Mouse (Mus musculus) liver, embryonic 11.5 days (tissue): Measurements from ENCODE around the gene Trcg1. TPM values are rescaled to one million over a fixed set of nuclear protein-coding genes. Genes with fewer than 3 reads are reported as not detected.

Experiments used
- ATAC-seq: fragments of 200-750 bp; cut with Nextera tagmentation; replicated peaks from 2 replicates; pipeline ENCODE4 v1.8.0; 2017; ENCODE audit warnings: moderate number of reproducible peaks, mild to moderate bottlenecking, moderate TSS enrichment, moderate library complexity; ENCODE audit not compliant: low FRiP score
- DNase-seq: peaks from one replicate; pipeline ENCODE4 v3.0.0-alpha.2; 2017; ENCODE audit warnings: low spot score
- H3K27ac ChIP-seq: fragments of 300-500 bp; sonication (generic); 2 replicates; pipeline ENCODE4 v1.5.1; 2014; ENCODE audit warnings: mild to moderate bottlenecking, low read depth, low read length, control low read depth
- H3K27me3 ChIP-seq: fragments of 300-500 bp; sonication (generic); replicated peaks from 2 replicates; pipeline ENCODE4 v1.6.1; 2014; ENCODE audit warnings: low read length, mixed read lengths; ENCODE audit not compliant: control insufficient read depth, insufficient read depth
- H3K36me3 ChIP-seq: fragments of 300-500 bp; sonication (generic); 2 replicates; pipeline ENCODE4 v1.6.1; 2014; ENCODE audit warnings: mild to moderate bottlenecking, low read length, moderate library complexity, mixed read lengths; ENCODE audit not compliant: control insufficient read depth, insufficient read depth
- H3K4me1 ChIP-seq: fragments of 300-500 bp; sonication (generic); replicated peaks from 2 replicates; pipeline ENCODE4 v1.6.1; 2014; ENCODE audit warnings: low read length, mixed read lengths; ENCODE audit not compliant: control insufficient read depth, insufficient read depth
- H3K4me2 ChIP-seq: fragments of 300-500 bp; sonication (generic); 2 replicates; pipeline ENCODE4 v1.6.1; 2014; ENCODE audit warnings: mild to moderate bottlenecking, control low read depth, moderate library complexity
- H3K4me3 ChIP-seq: fragments of 300-500 bp; sonication (generic); 2 replicates; pipeline ENCODE4 v1.5.1; 2014; ENCODE audit warnings: low read depth, low read length, control low read depth
- H3K9ac ChIP-seq: fragments of 300-500 bp; sonication (generic); 2 replicates; pipeline ENCODE4 v1.6.1; 2014; ENCODE audit warnings: low read depth, low read length, control low read depth
- H3K9me3 ChIP-seq: fragments of 300-500 bp; sonication (generic); 2 replicates; pipeline ENCODE4 v1.6.1; 2016; ENCODE audit warnings: low read length, inconsistent platforms, mixed read lengths; ENCODE audit not compliant: control insufficient read depth
- WGBS: fragments of 180-500 bp; shearing (Covaris S2); extraction: QIAGEN DNeasy Blood & Tissue Kit; methylation state at CpG from one replicate; pipeline ENCODE4 v1.1.7; 2014; 5-methylcytosine and 5-hydroxymethylcytosine counted together
- polyA plus RNA-seq: library from polyadenylated mRNA; unstranded; fragments of >200 nt; fragmentation: Nextera tagmentation; extraction: Ambion mirVana; gene quantifications from 2 replicates; pipeline ENCODE4 v1.2.1, GENCODE M21; 2014

Trcg1 gene
- polyA plus RNA-seq, 1 experiment from 2014 or later = not detected

GRCm38 (mm10) chr9:57229726-57230125 lies 6.6 kb upstream of the Trcg1 start:
- WGBS = 78% methylated on average over 4 of the region's 4 CpGs
- no peak for DNase-seq
- H3K4me2 ChIP-seq = no peak overlapping the region
- H3K36me3 ChIP-seq = no peaks in the 10 kb centered on the region
- H3K4me3 ChIP-seq = no peak overlapping the region
- H3K4me1 ChIP-seq = peaks cover 21% of the 10 kb centered on the region
- no peak for ATAC-seq
- no peaks in the 10 kb centered on the region for H3K27me3 ChIP-seq
- no peak overlapping the region for H3K27ac ChIP-seq
- no peaks in the 10 kb centered on the region for H3K9me3 ChIP-seq
- H3K9ac ChIP-seq = no peak overlapping the region

GRCm38 (mm10) chr9:57230146-57230783 lies 6.1 kb upstream of the Trcg1 start:
- DNase-seq = no peak
- Histone ChIP-seq H3K27me3 (no peaks in the 10 kb centered on the region), H3K4me2 (no peak overlapping the region), H3K4me3 (no peak overlapping the region), H3K4me1 (peaks cover 21% of the 10 kb centered on the region), H3K9ac (no peak overlapping the region), H3K27ac (no peak overlapping the region), H3K36me3 (no peaks in the 10 kb centered on the region), H3K9me3 (no peaks in the 10 kb centered on the region)
- WGBS = 68% methylated on average over 9 of the region's 9 CpGs
- no peak for ATAC-seq

GRCm38 (mm10) chr9:57231536-57232255 lies 4.7 kb upstream of the Trcg1 start:
- H3K36me3 ChIP-seq = no peaks in the 10 kb centered on the region
- ATAC-seq (no peak), DNase-seq (no peak)
- no peaks in the 10 kb centered on the region for H3K27me3 ChIP-seq
- H3K4me3 ChIP-seq = no peak overlapping the region
- no peak overlapping the region for H3K27ac ChIP-seq
- no peak overlapping the region for H3K9ac ChIP-seq
- H3K4me1 ChIP-seq = peaks cover 14% of the 10 kb centered on the region
- H3K4me2 ChIP-seq = no peak overlapping the region
- WGBS = 60% methylated on average over 8 of the region's 8 CpGs
- H3K9me3 ChIP-seq = no peaks in the 10 kb centered on the region

- Histone ChIP-seq H3K36me3 (no peaks in the 10 kb centered on the region), H3K4me1 (peaks cover 14% of the 10 kb centered on the region), H3K9me3 (no peaks in the 10 kb centered on the region), H3K27me3 (no peaks in the 10 kb centered on the region), H3K4me3 (no peak overlapping the region), H3K9ac (no peak overlapping the region), H3K4me2 (no peak overlapping the region), H3K27ac (no peak overlapping the region)
- whole genome bisulfite sequencing = 83% methylated on average over 5 of the region's 5 CpGs
- DNase-seq (no peak), ATAC-seq (no peak)
These were observed 3.9 kb upstream of the Trcg1 start for GRCm38 (mm10) chr9:57232341-57232940.

GRCm38 (mm10) chr9:57233142-57233541 lies 3.2 kb upstream of the Trcg1 start:
- DNase-seq = no peak
- H3K4me1 ChIP-seq = peaks cover 14% of the 10 kb centered on the region
- ATAC-seq = peak; percentile 72
- H3K4me2 ChIP-seq = no peak overlapping the region
- no peak overlapping the region for H3K27ac ChIP-seq
- H3K9me3 ChIP-seq = no peaks in the 10 kb centered on the region
- H3K27me3 ChIP-seq = no peaks in the 10 kb centered on the region
- H3K36me3 ChIP-seq = no peaks in the 10 kb centered on the region
- no peak overlapping the region for H3K9ac ChIP-seq
- H3K4me3 ChIP-seq = no peak overlapping the region
- WGBS = 30% methylated on average over 6 of the region's 6 CpGs

GRCm38 (mm10) chr9:57233767-57234166 lies 2.6 kb upstream of the Trcg1 start:
- H3K4me1 ChIP-seq = peaks cover 14% of the 10 kb centered on the region
- H3K9ac ChIP-seq = no peak overlapping the region
- no peaks in the 10 kb centered on the region for H3K9me3 ChIP-seq
- no peaks in the 10 kb centered on the region for H3K27me3 ChIP-seq
- DNase-seq = no peak
- H3K36me3 ChIP-seq = no peaks in the 10 kb centered on the region
- no peak for ATAC-seq
- H3K4me3 ChIP-seq = no peak overlapping the region
- H3K27ac ChIP-seq = no peak overlapping the region
- no peak overlapping the region for H3K4me2 ChIP-seq
- 69% methylated on average over 3 of the region's 3 CpGs for WGBS

- ATAC-seq (no peak), DNase-seq (no peak)
- Histone ChIP-seq H3K36me3 (no peaks in the 10 kb centered on the region), H3K27ac (no peak overlapping the region), H3K4me1 (peaks cover 11% of the 10 kb centered on the region), H3K4me3 (no peak overlapping the region), H3K27me3 (no peaks in the 10 kb centered on the region), H3K4me2 (no peak overlapping the region), H3K9me3 (no peaks in the 10 kb centered on the region), H3K9ac (no peak overlapping the region)
- 70% methylated on average over 5 of the region's 5 CpGs for WGBS
These were observed 1.3 kb downstream of the Trcg1 start for GRCm38 (mm10) chr9:57237705-57238104.

- 80% methylated on average over 2 of the region's 2 CpGs for WGBS
These were observed 1.9 kb downstream of the Trcg1 start for GRCm38 (mm10) chr9:57238220-57238619.

More at GRCm38 (mm10) chr9:57238220-57238619, 1.9 kb downstream of the Trcg1 start:
- Histone ChIP-seq H3K9me3 (no peaks in the 10 kb centered on the region), H3K27me3 (no peaks in the 10 kb centered on the region), H3K4me1 (peaks cover 8% of the 10 kb centered on the region), H3K36me3 (no peaks in the 10 kb centered on the region), H3K4me2 (no peak overlapping the region), H3K4me3 (no peak overlapping the region), H3K27ac (no peak overlapping the region), H3K9ac (no peak overlapping the region)
- DNase-seq (no peak), ATAC-seq (no peak)
